Mouse (Mus musculus) heart, embryonic 10.5 days (tissue): ENCODE data around the gene Celsr1. TPM values are rescaled to one million over a fixed set of nuclear protein-coding genes. Genes with fewer than 3 reads are reported as not detected.

Experiments
- DNase-seq: peaks from one replicate; pipeline ENCODE4 v3.0.0-alpha.2; 2017; ENCODE audit warnings: low spot score
- H3K27ac ChIP-seq: fragments of 300-500 bp; sonication (generic); 2 replicates; pipeline ENCODE4 v1.5.1; 2016; ENCODE audit warnings: mild to moderate bottlenecking
- H3K27me3 ChIP-seq: fragments of 300-500 bp; sonication (generic); 2 replicates; pipeline ENCODE4 v1.6.1; 2016; ENCODE audit warnings: mild to moderate bottlenecking; ENCODE audit not compliant: poor library complexity, insufficient read depth, severe bottlenecking
- H3K36me3 ChIP-seq: fragments of 300-500 bp; sonication (generic); 2 replicates; pipeline ENCODE4 v1.6.1; 2016; ENCODE audit warnings: mild to moderate bottlenecking, moderate library complexity
- H3K4me1 ChIP-seq: fragments of 300-500 bp; sonication (generic); 2 replicates; pipeline ENCODE4 v1.6.1; 2016; ENCODE audit warnings: mild to moderate bottlenecking
- H3K4me3 ChIP-seq: fragments of 300-500 bp; sonication (generic); 2 replicates; pipeline ENCODE4 v1.5.1; 2016; ENCODE audit warnings: mild to moderate bottlenecking, moderate library complexity
- H3K9me3 ChIP-seq: fragments of 300-500 bp; sonication (generic); 2 replicates; pipeline ENCODE4 v1.6.1; 2016; ENCODE audit warnings: mild to moderate bottlenecking, moderate library complexity
- WGBS: fragments of 180-500 bp; shearing (Covaris S2); methylation state at CpG from one replicate; pipeline ENCODE4 v1.1.7; 2016; 5-methylcytosine and 5-hydroxymethylcytosine counted together
- polyA plus RNA-seq: library from polyadenylated mRNA; unstranded; fragments of >200 nt; fragmentation: Nextera tagmentation; extraction: Ambion mirVana; gene quantifications from 2 replicates; pipeline ENCODE4 v1.2.1, GENCODE M21; 2016

Gene Celsr1
- polyA plus RNA-seq, 1 experiment from 2014 or later, result 2.3 TPM

DNA sequence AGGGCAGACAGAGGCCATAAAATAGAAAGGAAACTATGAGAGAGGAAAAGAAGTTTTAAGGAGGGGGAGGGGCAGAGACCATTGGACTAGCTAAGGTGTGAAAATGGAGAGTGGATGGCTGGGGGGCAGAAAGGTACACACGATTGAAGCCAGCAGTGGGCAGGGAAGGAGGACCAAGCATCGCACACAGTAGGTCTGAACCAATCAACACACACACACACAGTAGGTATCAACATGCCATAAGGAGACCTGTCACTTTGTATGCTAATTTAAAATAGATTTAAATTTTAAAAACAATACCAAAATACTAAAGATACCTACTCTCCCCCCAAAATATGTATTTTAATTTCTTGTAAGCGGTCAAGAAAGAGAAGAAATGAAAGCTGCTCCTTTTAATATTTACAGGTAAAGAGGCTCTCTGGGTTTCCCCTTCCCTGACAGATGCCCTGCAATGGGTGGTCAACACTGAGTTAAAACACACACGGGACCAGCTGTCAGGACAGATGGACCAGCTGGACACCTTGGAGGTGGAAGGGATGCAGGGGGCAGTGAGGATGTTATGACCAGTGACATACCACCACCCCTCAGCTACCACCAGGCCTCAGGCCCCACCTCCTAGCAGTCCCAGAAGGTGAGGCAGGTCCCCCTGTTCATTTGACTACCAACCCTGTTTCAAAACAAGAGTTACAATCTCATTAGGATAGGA lies 34.9 kb downstream of the Celsr1 start:
- peaks cover 22% of the 10 kb centered on the region for H3K27me3 ChIP-seq
- peaks cover 16% of the 10 kb centered on the region for H3K4me1 ChIP-seq
- H3K4me3 ChIP-seq, result no peak overlapping the region
- DNase-seq, result no peak
- no peak overlapping the region for H3K27ac ChIP-seq
- no peaks in the 10 kb centered on the region for H3K9me3 ChIP-seq
- WGBS, result 71% methylated on average over 4 of the region's 4 CpGs
- H3K36me3 ChIP-seq, result no peaks in the 10 kb centered on the region

- peaks cover 31% of the 10 kb centered on the region for H3K4me1 ChIP-seq
- DNase-seq, result no peak
- no peaks in the 10 kb centered on the region for H3K9me3 ChIP-seq
- 46% methylated on average over 13 of the region's 13 CpGs for WGBS
- H3K27me3 ChIP-seq, result peaks cover 22% of the 10 kb centered on the region
- no peak overlapping the region for H3K4me3 ChIP-seq
- H3K36me3 ChIP-seq, result no peaks in the 10 kb centered on the region
- H3K27ac ChIP-seq, result no peak overlapping the region
Measured at GRCm38 (mm10) chr15:85996031-85996765, 37.4 kb downstream of the Celsr1 start.

DNA sequence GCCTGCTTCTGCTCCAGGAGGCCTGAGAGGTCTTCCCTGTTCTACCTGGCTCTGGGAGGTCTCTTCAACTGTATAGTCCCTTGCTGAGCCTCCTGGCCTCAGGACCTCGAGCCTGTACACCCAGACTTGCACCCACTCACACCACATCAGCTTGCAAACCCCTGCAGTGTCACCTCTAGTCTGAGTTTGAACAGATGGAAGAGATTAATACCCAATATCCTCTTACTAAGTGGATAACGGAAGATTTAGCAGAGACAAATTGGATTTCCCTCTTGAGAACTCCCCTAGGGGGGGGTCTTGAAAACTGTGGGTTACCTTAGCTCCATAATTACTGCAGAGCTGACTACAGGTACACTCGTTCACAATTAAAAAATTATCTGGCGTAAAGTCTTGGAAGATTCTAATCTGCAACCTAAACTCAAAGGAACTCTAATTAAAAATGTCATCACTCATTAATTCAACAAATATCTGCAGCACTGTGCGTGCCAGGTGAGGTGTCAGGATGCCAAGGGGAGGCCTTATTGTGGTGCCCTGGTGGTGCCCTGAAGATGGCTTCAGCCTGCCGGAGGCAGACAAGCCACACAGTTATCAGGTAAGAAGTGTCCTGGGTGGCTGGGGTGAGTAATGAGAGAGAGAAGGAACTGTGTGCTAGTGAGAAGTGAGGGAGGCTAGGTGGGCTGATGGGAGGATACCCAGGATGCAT lies 38.5 kb downstream of the Celsr1 start:
- Histone ChIP-seq H3K9me3 (no peaks in the 10 kb centered on the region), H3K36me3 (no peaks in the 10 kb centered on the region), H3K27ac (no peak overlapping the region), H3K4me3 (no peak overlapping the region), H3K27me3 (peaks cover 22% of the 10 kb centered on the region), H3K4me1 (peaks cover 29% of the 10 kb centered on the region)
- DNase-seq, result no peak
- 70% methylated on average over 6 of the region's 6 CpGs for WGBS

DNA sequence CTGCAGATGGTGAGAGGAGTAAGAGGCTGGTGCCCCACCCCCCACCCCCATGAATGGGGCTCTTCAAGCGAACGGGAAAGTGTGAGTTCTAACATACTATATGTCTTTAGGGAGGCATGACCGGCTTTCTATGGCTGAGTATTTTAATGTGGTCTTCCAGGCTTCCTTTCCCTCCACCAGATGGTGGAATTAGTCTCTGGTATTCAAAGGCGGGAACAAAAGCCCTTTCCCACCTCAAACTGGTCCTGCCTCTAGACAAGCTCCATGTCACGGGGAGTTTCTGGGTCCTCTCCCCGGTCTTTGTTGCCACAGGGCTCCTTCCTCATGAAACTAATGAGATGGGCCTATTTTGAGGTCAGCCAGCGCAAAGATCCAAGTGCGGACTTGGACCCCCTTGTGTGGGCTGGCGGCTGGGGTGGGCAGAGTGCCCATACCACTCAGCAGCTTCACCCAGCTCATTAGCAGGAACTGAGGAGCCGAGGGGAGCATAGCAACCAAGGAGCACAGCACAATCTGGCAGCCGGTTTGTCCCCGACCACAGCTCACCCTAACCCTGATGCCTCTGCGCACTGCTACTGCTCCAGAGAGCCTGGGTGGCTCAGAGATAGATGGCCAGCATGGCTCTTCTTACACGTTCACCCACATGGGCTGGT lies 39.5 kb downstream of the Celsr1 start:
- Histone ChIP-seq H3K27me3 (peaks cover 22% of the 10 kb centered on the region), H3K36me3 (no peaks in the 10 kb centered on the region), H3K4me3 (no peak overlapping the region), H3K27ac (0 out of 2 replicates have a peak overlapping the region, but pooled peaks have one; percentile 22), H3K4me1 (peaks cover 29% of the 10 kb centered on the region), H3K9me3 (no peaks in the 10 kb centered on the region)
- DNase-seq, result no peak
- WGBS, result 55% methylated on average over 14 of the region's 14 CpGs

- no peaks in the 10 kb centered on the region for H3K9me3 ChIP-seq
- peaks cover 22% of the 10 kb centered on the region for H3K27me3 ChIP-seq
- peaks cover 29% of the 10 kb centered on the region for H3K4me1 ChIP-seq
- H3K4me3 ChIP-seq, result no peak overlapping the region
- DNase-seq, result no peak
- no peaks in the 10 kb centered on the region for H3K36me3 ChIP-seq
- H3K27ac ChIP-seq, result no peak overlapping the region
Measured at GRCm38 (mm10) chr15:85993386-85993785, 40.2 kb downstream of the Celsr1 start.

- Histone ChIP-seq H3K4me3 (no peak overlapping the region), H3K27ac (no peak overlapping the region), H3K4me1 (peaks cover 34% of the 10 kb centered on the region), H3K36me3 (no peaks in the 10 kb centered on the region), H3K9me3 (no peaks in the 10 kb centered on the region), H3K27me3 (peaks cover 22% of the 10 kb centered on the region)
- no peak for DNase-seq
- WGBS, result 42% methylated on average over 3 of the region's 3 CpGs
Measured at GRCm38 (mm10) chr15:85992125-85992495, 41.5 kb downstream of the Celsr1 start.

- Histone ChIP-seq H3K36me3 (no peaks in the 10 kb centered on the region), H3K4me1 (peaks cover 34% of the 10 kb centered on the region), H3K9me3 (no peaks in the 10 kb centered on the region), H3K27me3 (peaks cover 22% of the 10 kb centered on the region), H3K27ac (0 out of 2 replicates have a peak overlapping the region, but pooled peaks have one; percentile 13), H3K4me3 (no peak overlapping the region)
- DNase-seq, result no peak
- WGBS, result 72% methylated on average over 5 of the region's 5 CpGs
Measured at GRCm38 (mm10) chr15:85991453-85992124, 42.0 kb downstream of the Celsr1 start.

- no peak for DNase-seq
- Histone ChIP-seq H3K27ac (0 out of 2 replicates have a peak overlapping the region, but pooled peaks have one; percentile 13), H3K4me3 (no peak overlapping the region), H3K36me3 (no peaks in the 10 kb centered on the region), H3K27me3 (peaks cover 17% of the 10 kb centered on the region), H3K9me3 (no peaks in the 10 kb centered on the region), H3K4me1 (peaks cover 34% of the 10 kb centered on the region)
- 87% methylated on average over 17 of the region's 17 CpGs for WGBS
Measured at GRCm38 (mm10) chr15:85990696-85991443, 42.7 kb downstream of the Celsr1 start.

GRCm38 (mm10) chr15:85987896-85988295 lies 45.7 kb downstream of the Celsr1 start:
- Histone ChIP-seq H3K27me3 (peaks cover 11% of the 10 kb centered on the region), H3K9me3 (no peaks in the 10 kb centered on the region), H3K4me3 (no peak overlapping the region), H3K4me1 (peaks cover 28% of the 10 kb centered on the region), H3K27ac (no peak overlapping the region), H3K36me3 (no peaks in the 10 kb centered on the region)
- WGBS, result 33% methylated on average over 5 of the region's 5 CpGs
- DNase-seq, result no peak

GRCm38 (mm10) chr15:85986170-85986569 lies 47.4 kb downstream of the Celsr1 start:
- Histone ChIP-seq H3K9me3 (no peaks in the 10 kb centered on the region), H3K4me1 (peaks cover 32% of the 10 kb centered on the region), H3K4me3 (no peak overlapping the region), H3K27ac (no peak overlapping the region), H3K36me3 (no peaks in the 10 kb centered on the region), H3K27me3 (peaks cover 11% of the 10 kb centered on the region)
- WGBS, result 83% methylated on average over 4 of the region's 4 CpGs
- no peak for DNase-seq

GRCm38 (mm10) chr15:85985601-85986000 lies 48.0 kb downstream of the Celsr1 start:
- WGBS, result 83% methylated on average over 4 of the region's 4 CpGs
- no peaks in the 10 kb centered on the region for H3K36me3 ChIP-seq
- no peak for DNase-seq
- peaks cover 31% of the 10 kb centered on the region for H3K4me1 ChIP-seq
- 0 out of 2 replicates have a peak overlapping the region, but pooled peaks have one; percentile 17 for H3K27ac ChIP-seq
- peaks cover 11% of the 10 kb centered on the region; the same call in 1 of the 2 replicates for H3K27me3 ChIP-seq
- H3K9me3 ChIP-seq, result no peaks in the 10 kb centered on the region
- no peak overlapping the region for H3K4me3 ChIP-seq

GRCm38 (mm10) chr15:85983131-85983530 lies 50.4 kb downstream of the Celsr1 start:
- Histone ChIP-seq H3K4me3 (no peak overlapping the region), H3K27ac (no peak overlapping the region), H3K9me3 (no peaks in the 10 kb centered on the region), H3K27me3 (peaks cover 14% of the 10 kb centered on the region; the same call in 1 of the 2 replicates), H3K36me3 (no peaks in the 10 kb centered on the region; the same call in 1 of the 2 replicates), H3K4me1 (peaks cover 33% of the 10 kb centered on the region)
- DNase-seq, result no peak
- 81% methylated on average over 7 of the region's 7 CpGs for WGBS
